13 mouse cellular contexts compared by ENCODE assay signal in genomic region chr2:49856161-49856564, GRCm38 (mm10).
DNase-seq lines count a peak whose midpoint lies in the region; ATAC-seq and TF ChIP-seq lines count a peak whose summit lies in the region.
"Had no signal": no experiment of that assay in that cellular context is flagged by ENCODE, and none has a peak within 500 bp of the region (broad histone marks: within the 10 kb centered on the region; RNA-seq: fewer than 3 reads in every experiment).

No protein-coding gene starts in this region.

- DNase-seq in heart, postnatal 25 days (ENCODE audit: low spot score), result no peak
- DNase-seq in limb, embryonic 14.5 days (ENCODE audit: low spot score), result peak; percentile 33
- no peak for DNase-seq in limb, embryonic 10.5 days (ENCODE audit: low spot score)
- DNase-seq in adrenal gland, adult 2 months, result peak; percentile 52
- DNase-seq in gastrocnemius, adult 18-20 months (ENCODE audit: low spot score), result no peak
- no peak for DNase-seq in thymus, postnatal 0 days (ENCODE audit: low spot score)
- DNase-seq: cerebellum, adult 11-12 months; gastrocnemius, postnatal 25 days; kidney, postnatal 14 days had no signal

- peak overlapping the region; percentile 22 for H3K4me3 ChIP-seq in heart, embryonic 13.5 days
- H3K4me3 ChIP-seq in limb, embryonic 14.5 days (replicated peaks; ENCODE audit: low read length), result no peak overlapping the region
- H3K4me3 ChIP-seq in limb, embryonic 10.5 days, result no peak overlapping the region
- H3K4me3 ChIP-seq in hindbrain, embryonic 15.5 days, result no peak overlapping the region
- H3K4me3 ChIP-seq: liver, embryonic 15.5 days had no signal

- TF ChIP-seq POLR2A in limb, embryonic 14.5 days (IDR thresholded peaks at IDR 0.05; ENCODE audit: borderline replicate concordance, extremely low read depth, insufficient read depth, insufficient read length), result no peak

- H3K27ac ChIP-seq in heart, embryonic 13.5 days (replicated peaks), result no peak overlapping the region
- H3K27ac ChIP-seq in limb, embryonic 14.5 days (replicated peaks; ENCODE audit: low read depth, low read length), result no peak overlapping the region
- no peak overlapping the region for H3K27ac ChIP-seq in limb, embryonic 10.5 days
- H3K27ac ChIP-seq in hindbrain, embryonic 15.5 days (replicated peaks), result peak overlapping the region; percentile 62
- H3K27ac ChIP-seq: liver, embryonic 15.5 days had no signal

- intact Hi-C loops in heart, postnatal 25 days (cut with DNase I), result no loop called here

- H3K9me3 ChIP-seq in heart, embryonic 13.5 days, result no peaks in the 10 kb centered on the region
- H3K9me3 ChIP-seq in limb, embryonic 14.5 days (ENCODE audit: control insufficient read depth, low read length), result no peaks in the 10 kb centered on the region
- H3K9me3 ChIP-seq in limb, embryonic 10.5 days (replicated peaks), result no peaks in the 10 kb centered on the region
- H3K9me3 ChIP-seq in hindbrain, embryonic 15.5 days, result no peaks in the 10 kb centered on the region
- H3K9me3 ChIP-seq: liver, embryonic 15.5 days had no signal

- no peak; the same call in 1 of the 2 replicates for ATAC-seq in heart, embryonic 13.5 days (ENCODE audit: extremely low read depth, insufficient number of reproducible peaks, low FRiP score, low TSS enrichment)
- no peak for ATAC-seq in limb, embryonic 14.5 days (ENCODE audit: low FRiP score, low read depth)
- ATAC-seq in hindbrain, embryonic 15.5 days (ENCODE audit: low FRiP score, low read depth), result peak; percentile 77
- ATAC-seq: midbrain, embryonic 16.5 days had no signal

- H3K4me1 ChIP-seq in heart, embryonic 13.5 days, result peaks cover 11% of the 10 kb centered on the region
- no peaks in the 10 kb centered on the region; the same call in 1 of the 2 replicates for H3K4me1 ChIP-seq in limb, embryonic 14.5 days (ENCODE audit: control insufficient read depth, insufficient read depth, low read length)
- H3K4me1 ChIP-seq in limb, embryonic 10.5 days, result peaks cover 6% of the 10 kb centered on the region; the same call in 1 of the 2 replicates
- H3K4me1 ChIP-seq in hindbrain, embryonic 15.5 days (replicated peaks), result peaks cover 12% of the 10 kb centered on the region
- H3K4me1 ChIP-seq: liver, embryonic 15.5 days had no signal

- H3K27me3 ChIP-seq in heart, embryonic 13.5 days (replicated peaks), result no peaks in the 10 kb centered on the region; the same call in 1 of the 2 replicates
- no peaks in the 10 kb centered on the region for H3K27me3 ChIP-seq in limb, embryonic 14.5 days (ENCODE audit: control insufficient read depth, insufficient read depth, low read length)
- 0 out of 2 replicates have a peak, but pooled peaks cover 6% of the 10 kb centered on the region for H3K27me3 ChIP-seq in limb, embryonic 10.5 days (ENCODE audit: low read depth, poor library complexity, severe bottlenecking)
- H3K27me3 ChIP-seq in hindbrain, embryonic 15.5 days, result no peaks in the 10 kb centered on the region
- H3K27me3 ChIP-seq: liver, embryonic 15.5 days had no signal

- 39% methylated on average over 10 of the region's 10 CpGs for WGBS in heart, embryonic 13.5 days
- WGBS in limb, embryonic 14.5 days, result 47% methylated on average over 10 of the region's 10 CpGs
- 63% methylated on average over 10 of the region's 10 CpGs for WGBS in limb, embryonic 10.5 days
- WGBS in hindbrain, embryonic 15.5 days, result 39% methylated on average over 10 of the region's 10 CpGs

- H3K36me3 ChIP-seq in heart, embryonic 13.5 days, result no peaks in the 10 kb centered on the region
- no peaks in the 10 kb centered on the region for H3K36me3 ChIP-seq in limb, embryonic 14.5 days (ENCODE audit: control insufficient read depth, insufficient read depth, low read length)
- no peaks in the 10 kb centered on the region for H3K36me3 ChIP-seq in limb, embryonic 10.5 days
- H3K36me3 ChIP-seq in hindbrain, embryonic 15.5 days, result no peaks in the 10 kb centered on the region
- H3K36me3 ChIP-seq: liver, embryonic 15.5 days had no signal

- H3K9ac ChIP-seq in heart, embryonic 13.5 days, result no peak overlapping the region
- no peak overlapping the region for H3K9ac ChIP-seq in limb, embryonic 14.5 days (ENCODE audit: low read depth, low read length, severe bottlenecking)
- H3K9ac ChIP-seq in hindbrain, embryonic 15.5 days, result no peak overlapping the region
- H3K9ac ChIP-seq: liver, embryonic 15.5 days had no signal

- peak overlapping the region; percentile 53 for H3K4me2 ChIP-seq in heart, embryonic 13.5 days
- H3K4me2 ChIP-seq in limb, embryonic 14.5 days (replicated peaks; ENCODE audit: low read depth, low read length, severe bottlenecking), result no peak overlapping the region
- H3K4me2 ChIP-seq in hindbrain, embryonic 15.5 days, result no peak overlapping the region
- H3K4me2 ChIP-seq: liver, embryonic 15.5 days had no signal

Comparison
In these comparisons a context has a peak if more than half of its experiments do, and no peak if none do; other contexts are left out.
1. DNase-seq: peak in limb, embryonic 14.5 days (single experiment) and adrenal gland, adult 2 months (single experiment); none in heart, postnatal 25 days (single experiment), limb, embryonic 10.5 days (single experiment), gastrocnemius, adult 18-20 months (single experiment) and thymus, postnatal 0 days (single experiment).